Mouse (Mus musculus) CH12.LX (cell line): ENCODE results near the gene Sdsl. TPM values are rescaled to one million over a fixed set of nuclear protein-coding genes. Genes with fewer than 3 reads are reported as not detected.

Experiments
- DNase-seq: peaks from one replicate; pipeline ENCODE4 v3.0.0-alpha.2; 2013; ENCODE audit errors: extremely low read depth
- H3K27ac ChIP-seq: 2 replicates; pipeline ENCODE4 v1.5.1; 2012; ENCODE audit warnings: low read depth, mild to moderate bottlenecking, control low read depth, moderate library complexity; ENCODE audit not compliant: insufficient read depth
- H3K27me3 ChIP-seq: replicated peaks from 2 replicates; pipeline ENCODE3; 2012; ENCODE audit warnings: inconsistent platforms
- H3K36me3 ChIP-seq, 2 experiments: replicated peaks in 1 of 2; 2 replicates each; pipeline versions ENCODE3 to v1.6.1; 2012; ENCODE audit warnings: inconsistent platforms in 1 of 2, low read length in 1 of 2, mild to moderate bottlenecking in 1 of 2, mixed read lengths in 1 of 2, moderate library complexity in 1 of 2; ENCODE audit not compliant: control insufficient read depth in 1 of 2, insufficient read depth in 1 of 2
- H3K4me1 ChIP-seq, 2 experiments: 2 replicates each; pipeline ENCODE4 v1.6.1; 2012; ENCODE audit warnings: inconsistent platforms in 1 of 2, moderate library complexity in 1 of 2; ENCODE audit not compliant: insufficient read depth in 2 of 2, control insufficient read depth in 1 of 2
- H3K4me2 ChIP-seq: 2 replicates; pipeline ENCODE4 v1.6.1; 2012; ENCODE audit warnings: low read depth, mild to moderate bottlenecking, control low read depth; ENCODE audit not compliant: poor library complexity, insufficient read depth, severe bottlenecking
- H3K4me3 ChIP-seq, 3 experiments: fragments of 150-350 bp in 1 of 3; sonication (generic) in 1 of 3; replicated peaks in 1 of 3; 2 replicates each; pipeline versions ENCODE3 to v1.5.1; 2011 to 2012; ENCODE audit warnings: low read depth in 2 of 3, low read length in 2 of 3, mild to moderate bottlenecking in 2 of 3, moderate library complexity in 2 of 3, control low read depth in 1 of 3, improper control_type of control experiment in 1 of 3, inconsistent platforms in 1 of 3, mixed read lengths in 1 of 3; ENCODE audit not compliant: poor library complexity in 1 of 3
- H3K79me2 ChIP-seq: replicated peaks from 2 replicates; pipeline ENCODE4 v1.6.1; 2012; ENCODE audit warnings: mild to moderate bottlenecking, moderate library complexity; ENCODE audit not compliant: control insufficient read depth, poor library complexity, insufficient read depth, severe bottlenecking; ENCODE audit errors: extremely low read depth
- H3K9ac ChIP-seq: 2 replicates; pipeline ENCODE4 v1.6.1; 2012; ENCODE audit warnings: low read depth, mild to moderate bottlenecking, control low read depth, moderate library complexity; ENCODE audit not compliant: insufficient read depth
- H3K9me3 ChIP-seq: replicated peaks from 2 replicates; pipeline ENCODE3; 2012; ENCODE audit warnings: low read length, inconsistent platforms, mixed read lengths
- BHLHE40 ChIP-seq: IDR thresholded peaks from 2 replicates; pipeline ENCODE4 v1.6.1; 2011; ENCODE audit warnings: mild to moderate bottlenecking, low read depth, low read length, improper control_type of control experiment
- CHD1 ChIP-seq: IDR thresholded peaks from 2 replicates; pipeline ENCODE4 v1.6.1; 2012; ENCODE audit warnings: low read depth, low read length, improper control_type of control experiment, inconsistent platforms
- CHD2 ChIP-seq: IDR thresholded peaks from 2 replicates; pipeline ENCODE4 v1.6.1; 2011; ENCODE audit warnings: low read length, improper control_type of control experiment
- ETS1 ChIP-seq: conservative IDR thresholded peaks from 2 replicates; pipeline ENCODE4 v1.6.1; 2012; ENCODE audit warnings: low read depth, mild to moderate bottlenecking, inconsistent platforms, low read length, improper control_type of control experiment, moderate library complexity
- IRF4 ChIP-seq: IDR thresholded peaks from 2 replicates; pipeline ENCODE4 v1.6.1; 2014; ENCODE audit warnings: low read depth, mild to moderate bottlenecking, inconsistent platforms, low read length, improper control_type of control experiment
- KAT2A ChIP-seq: IDR thresholded peaks from 2 replicates; pipeline ENCODE4 v1.6.1; 2012; ENCODE audit warnings: low read length, improper control_type of control experiment, inconsistent platforms; ENCODE audit not compliant: insufficient replicate concordance
- MAFK ChIP-seq: IDR thresholded peaks from 2 replicates; pipeline ENCODE4 v1.6.1; 2011; ENCODE audit warnings: low read length, improper control_type of control experiment; ENCODE audit not compliant: insufficient replicate concordance
- MAX ChIP-seq: IDR thresholded peaks from 2 replicates; pipeline ENCODE4 v1.6.1; 2011; ENCODE audit warnings: low read length, improper control_type of control experiment
- MAZ ChIP-seq: IDR thresholded peaks from 2 replicates; pipeline ENCODE4 v1.6.1; 2012; ENCODE audit warnings: low read depth, mild to moderate bottlenecking, inconsistent platforms, low read length, improper control_type of control experiment, moderate library complexity
- MXI1 ChIP-seq: IDR thresholded peaks from 2 replicates; pipeline ENCODE4 v1.6.1; 2011; ENCODE audit warnings: mild to moderate bottlenecking, low read depth, low read length, improper control_type of control experiment
- POLR2A ChIP-seq: IDR thresholded peaks from 2 replicates; pipeline ENCODE4 v1.6.1; 2011; ENCODE audit warnings: low read depth, mild to moderate bottlenecking, improper control_type of control experiment, low read length
- RCOR1 ChIP-seq: conservative IDR thresholded peaks from 2 replicates; pipeline ENCODE4 v1.6.1; 2012; ENCODE audit warnings: low read depth, mild to moderate bottlenecking, inconsistent platforms, low read length, improper control_type of control experiment
- SIN3A ChIP-seq: IDR thresholded peaks from 2 replicates; pipeline ENCODE4 v1.6.1; 2012; ENCODE audit warnings: low read length, improper control_type of control experiment, inconsistent platforms
- TBP ChIP-seq: conservative IDR thresholded peaks from 2 replicates; pipeline ENCODE4 v1.6.1; 2011; ENCODE audit warnings: low read depth, low read length, improper control_type of control experiment
- TCF12 ChIP-seq: IDR thresholded peaks from 2 replicates; pipeline ENCODE4 v1.6.1; 2014; ENCODE audit warnings: low read depth, mild to moderate bottlenecking, inconsistent platforms, low read length, improper control_type of control experiment
- USF1 ChIP-seq: IDR thresholded peaks from 2 replicates; pipeline ENCODE4 v1.6.1; 2014; ENCODE audit warnings: low read depth, mild to moderate bottlenecking, inconsistent platforms, low read length, improper control_type of control experiment
- ZKSCAN1 ChIP-seq: IDR thresholded peaks from 2 replicates; pipeline ENCODE4 v1.6.1; 2012; ENCODE audit warnings: low read depth, inconsistent platforms, low read length, improper control_type of control experiment, borderline replicate concordance
- dilution Hi-C: fragments of 300-500 bp; cut with MboI; formaldehyde crosslinking; loops from 2 replicates; pipeline ENCODE4 v1.14.3; 2020; ENCODE audit warnings: low sequenced_read_pairs; ENCODE audit not compliant: extremely low pct_unique_long_range_greater_than_20kb, extremely low pct_ligation_motif_present
- in situ Hi-C: fragments of 300-500 bp; cut with MboI; formaldehyde crosslinking; loops from 3 replicates; pipeline ENCODE4 v1.14.3; 2019; ENCODE audit warnings: low sequenced_read_pairs, low pct_ligation_motif_present, low pct_unique_long_range_greater_than_20kb, mixed read lengths
- polyA plus RNA-seq: library from polyadenylated mRNA; unstranded; fragments of >175 nt; gene quantifications from 2 replicates; pipeline ENCODE4 v1.2.1, GENCODE M21; 2012; ENCODE audit warnings: low read depth; ENCODE audit not compliant: insufficient read length
- total RNA-seq, 2 experiments: library from RNA; depleted of rRNA; stranded (reverse); fragments of 300-350 nt in 1 of 2; fragments of >200 nt in 1 of 2; gene quantifications; 2 replicates each; pipeline ENCODE4 v1.2.3; 2012 to 2014

The Sdsl gene
- total and polyA plus RNA-seq, 3 experiments: 0.37 to 4.0 TPM; not detected in 1

GRCm38 (mm10) chr5:120502675-120503143 lies 30.1 kb upstream of the Sdsl start:
- TF ChIP-seq RCOR1 (no peak), MAFK (no peak), IRF4 (no peak), KAT2A (no peak), TCF12 (peak; percentile 59; the same call in 1 of the 2 replicates), ZKSCAN1 (no peak), SIN3A (no peak)
- Histone ChIP-seq H3K9me3 (no peaks in the 10 kb centered on the region), H3K4me1 (peaks cover 11 to 57% of the 10 kb centered on the region in 2 experiments), H3K36me3 (peaks cover 12 to 23% of the 10 kb centered on the region in 2 experiments), H3K4me2 (peak overlapping the region; percentile 89), H3K4me3 (peak overlapping the region; percentile 85 to 89 (median 87)), H3K9ac (peak overlapping the region; percentile 87), H3K27ac (peak overlapping the region; percentile 29), H3K79me2 (peaks cover 12% of the 10 kb centered on the region), H3K27me3 (peaks cover 12% of the 10 kb centered on the region)
- dilution Hi-C loops: no loop called here
- in situ Hi-C loops: loop anchor here (25.0 kb wide), 1 partner anchor 210 kb away; the partner anchor contains the start of gene Dtx1
- no peak for DNase-seq

GRCm38 (mm10) chr5:120502147-120502621 lies 29.6 kb upstream of the Sdsl start:
- dilution Hi-C loops: no loop called here
- peak; percentile 84 for DNase-seq
- TF ChIP-seq CHD2: 0 out of 2 replicates have a peak, but pooled peaks have one; percentile 27
- TF ChIP-seq MXI1: peak; percentile 45
- peak; percentile 45; the same call in 1 of the 2 replicates for TF ChIP-seq BHLHE40
- 0 out of 2 replicates have a peak, but pooled peaks have one; percentile 26 for TF ChIP-seq MAZ
- TF ChIP-seq POLR2A: no peak
- no peak for TF ChIP-seq USF1
- peak; percentile 13; the same call in 1 of the 2 replicates for TF ChIP-seq CHD1
- TF ChIP-seq TCF12: 0 out of 2 replicates have a peak, but pooled peaks have one; percentile 42
- TF ChIP-seq ETS1: peak; percentile 82
- no peak for TF ChIP-seq MAX
- no peak for TF ChIP-seq TBP
- TF ChIP-seq IRF4: peak; percentile 67
- H3K27ac ChIP-seq: peak overlapping the region; percentile 29; the same call in 1 of the 2 replicates
- peaks cover 12 to 28% of the 10 kb centered on the region in 2 experiments for H3K36me3 ChIP-seq
- peak overlapping the region; percentile 87 for H3K9ac ChIP-seq
- H3K4me1 ChIP-seq: peaks cover 11 to 58% of the 10 kb centered on the region in 2 experiments
- H3K4me2 ChIP-seq: peak overlapping the region; percentile 89
- H3K4me3 ChIP-seq: peak overlapping the region; percentile 85 to 89 (median 87)
- peaks cover 12% of the 10 kb centered on the region for H3K79me2 ChIP-seq
- H3K27me3 ChIP-seq: peaks cover 9% of the 10 kb centered on the region
- no peaks in the 10 kb centered on the region for H3K9me3 ChIP-seq
- in situ Hi-C loops: loop anchor here (25.0 kb wide), 1 partner anchor 210 kb away; the partner anchor contains the start of gene Dtx1
